9 mouse cellular contexts compared by ENCODE assay signal in the genomic region with DNA sequence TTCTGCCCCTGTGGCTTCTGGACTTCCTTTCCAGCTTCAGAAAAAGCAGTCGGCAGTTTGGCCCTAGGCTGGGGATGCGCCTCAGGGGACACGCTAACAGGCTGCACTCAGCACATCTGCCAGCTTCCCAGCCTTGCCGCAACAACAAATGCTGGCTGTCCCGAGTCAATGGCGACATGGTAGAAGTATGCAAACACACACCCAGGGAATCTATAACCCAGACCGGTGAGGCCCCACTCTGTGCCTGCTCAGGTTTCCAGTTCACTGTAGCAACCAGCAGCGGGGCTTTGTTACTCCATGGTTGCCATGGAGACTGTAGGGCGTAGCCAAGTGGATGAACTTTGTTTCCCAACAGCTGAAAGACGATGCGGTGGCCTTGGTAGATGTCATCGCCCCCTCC. TPM values are rescaled to one million over a fixed set of nuclear protein-coding genes. Genes with fewer than 3 reads are reported as not detected.
DNase-seq lines count a peak whose midpoint lies in the region; ATAC-seq lines count a peak whose summit lies in the region.
"Had no signal": no experiment of that assay in that cellular context is flagged by ENCODE, and none has a peak within 500 bp of the region (broad histone marks: within the 10 kb centered on the region; RNA-seq: fewer than 3 reads in every experiment).

No protein-coding gene starts in this region.

- H3K36me3 ChIP-seq in heart, embryonic 10.5 days, result no peaks in the 10 kb centered on the region
- H3K36me3 ChIP-seq in limb, embryonic 15.5 days, result peaks cover 3% of the 10 kb centered on the region; the same call in 1 of the 2 replicates
- peaks cover 28% of the 10 kb centered on the region; the same call in 1 of the 2 replicates for H3K36me3 ChIP-seq in neural tube, embryonic 15.5 days

- no peaks in the 10 kb centered on the region for H3K9me3 ChIP-seq in heart, embryonic 10.5 days
- no peaks in the 10 kb centered on the region for H3K9me3 ChIP-seq in limb, embryonic 15.5 days
- H3K9me3 ChIP-seq in neural tube, embryonic 15.5 days (replicated peaks), result no peaks in the 10 kb centered on the region

- no peak overlapping the region for H3K9ac ChIP-seq in limb, embryonic 15.5 days
- no peak overlapping the region for H3K9ac ChIP-seq in neural tube, embryonic 15.5 days (replicated peaks)

- no peak overlapping the region for H3K27ac ChIP-seq in heart, embryonic 10.5 days
- H3K27ac ChIP-seq in limb, embryonic 15.5 days, result peak overlapping the region; percentile 75
- no peak overlapping the region for H3K27ac ChIP-seq in neural tube, embryonic 15.5 days (replicated peaks)

- no peak overlapping the region; the same call in 1 of the 2 replicates for H3K4me3 ChIP-seq in heart, embryonic 10.5 days
- no peak overlapping the region for H3K4me3 ChIP-seq in limb, embryonic 15.5 days
- no peak overlapping the region for H3K4me3 ChIP-seq in neural tube, embryonic 15.5 days (replicated peaks)
- H3K4me3 ChIP-seq: erythroblast, embryonic 14.5 days had no signal

- H3K4me2 ChIP-seq in limb, embryonic 15.5 days, result no peak overlapping the region
- H3K4me2 ChIP-seq in neural tube, embryonic 15.5 days, result no peak overlapping the region

- peaks cover 38% of the 10 kb centered on the region for H3K27me3 ChIP-seq in heart, embryonic 10.5 days (ENCODE audit: insufficient read depth, poor library complexity, severe bottlenecking)
- H3K27me3 ChIP-seq in limb, embryonic 15.5 days, result no peaks in the 10 kb centered on the region
- H3K27me3 ChIP-seq in neural tube, embryonic 15.5 days (replicated peaks), result no peaks in the 10 kb centered on the region

- H3K4me1 ChIP-seq in heart, embryonic 10.5 days, result peaks cover 42% of the 10 kb centered on the region
- H3K4me1 ChIP-seq in limb, embryonic 15.5 days, result peaks cover 46% of the 10 kb centered on the region
- peaks cover 23% of the 10 kb centered on the region for H3K4me1 ChIP-seq in neural tube, embryonic 15.5 days

- ATAC-seq in limb, embryonic 15.5 days (ENCODE audit: insufficient number of reproducible peaks, low FRiP score, low TSS enrichment, low read depth), result peak; percentile 82
- ATAC-seq in neural tube, embryonic 15.5 days (ENCODE audit: low FRiP score), result peak; percentile 64; the same call in 1 of the 2 replicates
- no peak for ATAC-seq in megakaryocyte, adult 5-6 weeks (ENCODE audit: poor library complexity, severe bottlenecking)

- WGBS in heart, embryonic 10.5 days, result 42% methylated on average over 12 of the region's 12 CpGs
- WGBS in limb, embryonic 15.5 days, result 25% methylated on average over 12 of the region's 12 CpGs
- WGBS in neural tube, embryonic 15.5 days, result 8% methylated on average over 12 of the region's 12 CpGs

- intact Hi-C loops in heart, postnatal 25 days (cut with DNase I), result no loop called here

- peak; percentile 99 for DNase-seq in heart, adult 11 months
- DNase-seq in heart, embryonic 10.5 days (ENCODE audit: low spot score), result no peak
- peak; percentile 60 for DNase-seq in embryo, embryonic 9.5 days (ENCODE audit: extremely low spot score)
- peak; percentile 71 for DNase-seq in heart, postnatal 25 days (ENCODE audit: low spot score)
- no peak for DNase-seq in spleen, adult 18-20 months

RNA-seq across cellular contexts. Expression of a gene that starts 26.5 kb away (rescaled TPM):
- 9.9 and 10.3 TPM in 2 replicates for polyA plus RNA-seq in heart, embryonic 10.5 days (2016; fragmentation: Nextera tagmentation; extraction: Ambion mirVana)
- 10 to 100 TPM; 23.3 to 27.2 TPM for total RNA-seq in heart, postnatal 25 days (2021)
- polyA plus RNA-seq in limb, embryonic 15.5 days (2015; fragmentation: Nextera tagmentation; extraction: Ambion mirVana), result 11.6 and 12.4 TPM in 2 replicates
- 12.7 and 13.5 TPM in 2 replicates for polyA plus RNA-seq in neural tube, embryonic 15.5 days (2015; fragmentation: Nextera tagmentation; extraction: Ambion mirVana)
- total RNA-seq in megakaryocyte, adult 5-6 weeks (2015), result 54.4 and 64.0 TPM in 2 replicates
- total RNA-seq in megakaryocyte, adult 5-6 weeks (2017), result 64.0 and 74.3 TPM in 2 replicates

RNA-seq across cellular contexts. Expression of a gene that starts 34.5 kb away (rescaled TPM):
- 5.6 and 9.4 TPM in 2 replicates for polyA plus RNA-seq in heart, embryonic 10.5 days (2016; fragmentation: Nextera tagmentation; extraction: Ambion mirVana)
- total RNA-seq in heart, postnatal 25 days (2021), result 1 to 10 TPM; 1.8 to 2.6 TPM
- 9.0 and 9.1 TPM in 2 replicates for polyA plus RNA-seq in limb, embryonic 15.5 days (2015; fragmentation: Nextera tagmentation; extraction: Ambion mirVana)
- 5.3 and 6.9 TPM in 2 replicates for polyA plus RNA-seq in neural tube, embryonic 15.5 days (2015; fragmentation: Nextera tagmentation; extraction: Ambion mirVana)
- total RNA-seq in megakaryocyte, adult 5-6 weeks (2015), result 4.4 and 6.1 TPM in 2 replicates
- 5.7 and 7.7 TPM in 2 replicates for total RNA-seq in megakaryocyte, adult 5-6 weeks (2017)

Comparison
In these comparisons a context has a peak if more than half of its experiments do, and no peak if none do; other contexts are left out.
1. DNase-seq: peak in heart, adult 11 months (single experiment), embryo, embryonic 9.5 days (single experiment) and heart, postnatal 25 days (single experiment); none in heart, embryonic 10.5 days (single experiment) and spleen, adult 18-20 months (0 of 2).